Mouse (Mus musculus) embryonic facial prominence, embryonic 15.5 days (tissue): Measurements from ENCODE around the gene Gm10961. TPM values are rescaled to one million over a fixed set of nuclear protein-coding genes. Genes with fewer than 3 reads are reported as not detected.

Source experiments
- ATAC-seq: fragments of 200-750 bp; cut with Nextera tagmentation; 2 replicates; pipeline ENCODE4 v1.8.0; 2017; ENCODE audit warnings: low read depth, moderate TSS enrichment; ENCODE audit not compliant: insufficient number of reproducible peaks, low FRiP score, low TSS enrichment
- H3K27ac ChIP-seq: fragments of 300-500 bp; sonication (generic); replicated peaks from 2 replicates; pipeline ENCODE4 v1.5.1; 2015; ENCODE audit warnings: mild to moderate bottlenecking, inconsistent platforms
- H3K27me3 ChIP-seq: fragments of 300-500 bp; sonication (generic); 2 replicates; pipeline ENCODE4 v1.6.1; 2015; ENCODE audit warnings: inconsistent platforms
- H3K36me3 ChIP-seq: fragments of 300-500 bp; sonication (generic); 2 replicates; pipeline ENCODE4 v1.6.1; 2015; ENCODE audit warnings: mild to moderate bottlenecking, inconsistent platforms
- H3K4me1 ChIP-seq: fragments of 300-500 bp; sonication (generic); 2 replicates; pipeline ENCODE4 v1.6.1; 2015; ENCODE audit warnings: inconsistent platforms
- H3K4me2 ChIP-seq: fragments of 300-500 bp; sonication (generic); replicated peaks from 2 replicates; pipeline ENCODE4 v1.6.1; 2015; ENCODE audit warnings: mild to moderate bottlenecking, inconsistent platforms
- H3K4me3 ChIP-seq: fragments of 300-500 bp; sonication (generic); replicated peaks from 2 replicates; pipeline ENCODE4 v1.5.1; 2015; ENCODE audit warnings: mild to moderate bottlenecking, inconsistent platforms
- H3K9ac ChIP-seq: fragments of 300-500 bp; sonication (generic); 2 replicates; pipeline ENCODE4 v1.6.1; 2015; ENCODE audit warnings: inconsistent platforms
- H3K9me3 ChIP-seq: fragments of 300-500 bp; sonication (generic); replicated peaks from 2 replicates; pipeline ENCODE4 v1.6.1; 2016; ENCODE audit warnings: inconsistent platforms
- WGBS: fragments of 180-500 bp; shearing (Covaris S2); methylation state at CpG from one replicate; pipeline ENCODE4 v1.1.7; 2015; 5-methylcytosine and 5-hydroxymethylcytosine counted together
- polyA plus RNA-seq: library from polyadenylated mRNA; unstranded; fragments of >200 nt; fragmentation: Nextera tagmentation; extraction: Ambion mirVana; gene quantifications from 2 replicates; pipeline ENCODE4 v1.2.1, GENCODE M21; 2015

Gene Gm10961
- polyA plus RNA-seq, 1 experiment from 2014 or later, result not detected

DNA sequence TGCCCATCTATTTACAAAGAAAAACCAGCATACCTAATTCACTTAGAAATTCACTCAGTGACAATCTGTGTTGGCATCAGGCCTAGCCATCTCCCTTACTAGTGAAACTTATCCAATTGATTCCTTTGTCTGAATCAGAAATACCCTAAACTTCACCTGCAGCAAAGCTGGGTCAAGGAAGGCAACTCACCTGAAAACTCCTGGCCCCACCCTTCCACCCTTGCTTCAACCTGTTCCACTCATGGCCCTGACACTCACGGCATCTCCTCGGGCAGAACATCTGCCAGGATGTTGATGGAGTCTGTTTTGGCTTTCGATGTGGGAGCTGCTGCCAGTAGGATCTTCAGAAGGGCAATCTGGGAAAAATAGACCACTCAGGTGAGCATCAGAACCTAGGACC, 13.3 kb upstream of the Gm10961 start:
- Histone ChIP-seq H3K9ac (no peak overlapping the region), H3K4me2 (no peak overlapping the region), H3K36me3 (peaks cover 97% of the 10 kb centered on the region), H3K4me1 (no peaks in the 10 kb centered on the region), H3K4me3 (no peak overlapping the region), H3K27ac (no peak overlapping the region), H3K27me3 (no peaks in the 10 kb centered on the region), H3K9me3 (no peaks in the 10 kb centered on the region)
- no peak for ATAC-seq
- 85% methylated on average over 3 of the region's 3 CpGs for WGBS

GRCm38 (mm10) chr3:107619911-107620310, 11.2 kb upstream of the Gm10961 start:
- H3K4me2 ChIP-seq, result no peak overlapping the region
- H3K4me3 ChIP-seq, result no peak overlapping the region
- no peaks in the 10 kb centered on the region for H3K9me3 ChIP-seq
- H3K4me1 ChIP-seq, result no peaks in the 10 kb centered on the region
- H3K27ac ChIP-seq, result no peak overlapping the region
- no peaks in the 10 kb centered on the region for H3K27me3 ChIP-seq
- peaks cover 97% of the 10 kb centered on the region for H3K36me3 ChIP-seq
- no peak overlapping the region for H3K9ac ChIP-seq
- ATAC-seq, result no peak
- 83% methylated on average over 6 of the region's 6 CpGs for WGBS

DNA sequence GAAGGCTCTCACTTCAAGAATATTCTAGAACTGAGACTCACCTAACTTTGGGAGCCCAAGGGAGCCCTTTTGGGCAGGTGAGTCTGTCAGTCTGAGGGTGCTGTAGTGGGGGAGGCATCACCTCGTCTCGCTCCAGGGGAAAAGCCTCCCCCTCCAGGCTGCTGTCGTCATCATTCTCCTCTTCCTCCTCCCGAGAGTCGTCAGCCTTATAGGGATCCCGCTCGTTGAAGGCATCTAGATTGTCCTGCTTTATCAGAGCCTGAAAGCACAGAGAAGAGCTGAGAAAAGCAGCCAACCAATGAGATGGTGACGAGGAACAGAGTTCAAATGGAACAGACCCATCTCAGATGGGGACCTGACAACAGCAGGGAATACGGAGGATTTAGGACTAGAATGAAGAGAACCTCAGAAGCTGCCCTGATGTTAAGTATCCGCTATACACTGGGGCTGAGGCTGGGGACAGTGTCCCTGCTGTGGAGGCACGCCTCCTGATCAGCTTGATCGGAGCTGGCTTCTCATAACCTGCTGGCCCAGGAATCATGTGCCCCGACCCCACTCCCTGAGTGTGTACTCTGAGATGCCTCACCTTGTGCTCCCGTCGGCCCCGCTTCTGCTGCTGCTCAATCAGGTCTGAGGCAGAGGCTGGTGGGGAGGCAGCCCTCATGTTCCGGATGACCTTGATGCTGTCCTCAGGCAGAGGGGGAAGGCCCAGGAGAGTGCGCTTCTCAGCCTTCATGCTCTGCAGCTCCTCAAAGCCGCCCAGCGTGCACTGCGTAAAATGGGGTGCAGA, 9.6 kb upstream of the Gm10961 start:
- no peaks in the 10 kb centered on the region for H3K4me1 ChIP-seq
- H3K27ac ChIP-seq, result no peak overlapping the region
- 90% methylated on average over 21 of the region's 21 CpGs for WGBS
- H3K36me3 ChIP-seq, result peaks cover 97% of the 10 kb centered on the region
- no peak overlapping the region for H3K4me3 ChIP-seq
- no peaks in the 10 kb centered on the region for H3K27me3 ChIP-seq
- ATAC-seq, result no peak
- H3K4me2 ChIP-seq, result no peak overlapping the region
- no peak overlapping the region for H3K9ac ChIP-seq
- H3K9me3 ChIP-seq, result no peaks in the 10 kb centered on the region

DNA sequence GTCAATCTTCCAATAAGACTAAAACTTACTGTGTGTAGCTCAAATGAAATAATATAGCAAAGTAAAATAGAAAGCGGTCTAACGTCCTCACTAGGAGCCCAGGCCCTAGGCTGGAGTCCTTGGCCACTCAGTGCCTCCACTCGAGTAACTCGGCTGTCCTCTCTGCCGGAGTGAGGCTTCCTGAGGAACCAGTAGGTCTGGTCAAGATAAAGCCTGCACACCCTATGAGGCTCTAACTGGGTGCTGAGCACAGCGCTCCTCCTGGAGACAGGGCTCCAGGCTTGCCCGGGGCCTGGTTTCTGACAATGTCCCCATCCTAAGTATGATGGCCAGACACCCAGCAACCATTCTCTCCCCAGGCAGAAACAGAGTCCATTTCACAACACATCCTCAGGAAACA, 8.6 kb upstream of the Gm10961 start:
- 94% methylated on average over 7 of the region's 7 CpGs for WGBS
- Histone ChIP-seq H3K4me1 (no peaks in the 10 kb centered on the region), H3K27ac (no peak overlapping the region), H3K4me3 (no peak overlapping the region), H3K9ac (no peak overlapping the region), H3K36me3 (peaks cover 97% of the 10 kb centered on the region), H3K4me2 (no peak overlapping the region), H3K27me3 (no peaks in the 10 kb centered on the region), H3K9me3 (no peaks in the 10 kb centered on the region)
- no peak for ATAC-seq

DNA sequence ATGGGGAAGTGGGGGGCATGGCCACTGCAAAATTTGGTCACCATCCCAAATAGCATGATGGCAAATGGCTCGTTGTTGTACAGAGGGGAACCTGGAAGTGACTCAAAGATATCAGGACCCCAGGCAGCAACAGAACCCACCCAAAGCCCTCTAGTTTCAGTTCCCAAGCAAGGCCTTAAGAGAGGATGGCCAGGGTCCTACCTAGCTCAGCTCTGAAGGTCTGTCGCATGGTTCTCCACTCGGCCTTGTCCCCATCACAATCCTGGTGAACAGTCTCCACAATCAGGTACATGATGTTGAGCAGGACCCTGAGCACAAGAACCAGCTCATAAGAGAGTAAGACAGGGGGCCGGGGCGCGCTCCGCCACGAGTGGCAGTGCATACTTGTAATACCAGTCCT, 6.7 kb upstream of the Gm10961 start:
- H3K4me3 ChIP-seq, result no peak overlapping the region
- no peak for ATAC-seq
- no peak overlapping the region for H3K4me2 ChIP-seq
- H3K27me3 ChIP-seq, result no peaks in the 10 kb centered on the region
- peaks cover 81% of the 10 kb centered on the region for H3K36me3 ChIP-seq
- H3K9me3 ChIP-seq, result no peaks in the 10 kb centered on the region
- 98% methylated on average over 8 of the region's 8 CpGs for WGBS
- H3K27ac ChIP-seq, result no peak overlapping the region
- no peaks in the 10 kb centered on the region for H3K4me1 ChIP-seq
- no peak overlapping the region for H3K9ac ChIP-seq

- H3K4me2 ChIP-seq, result no peak overlapping the region
- H3K9ac ChIP-seq, result no peak overlapping the region
- H3K27ac ChIP-seq, result no peak overlapping the region
- H3K27me3 ChIP-seq, result no peaks in the 10 kb centered on the region
- H3K9me3 ChIP-seq, result no peaks in the 10 kb centered on the region
- H3K4me1 ChIP-seq, result peaks cover 7% of the 10 kb centered on the region
- H3K4me3 ChIP-seq, result no peak overlapping the region
- peaks cover 75% of the 10 kb centered on the region for H3K36me3 ChIP-seq
- WGBS, result 87% methylated on average over 8 of the region's 8 CpGs
- ATAC-seq, result no peak
These were observed 5.6 kb upstream of the Gm10961 start for GRCm38 (mm10) chr3:107625536-107625935.

- H3K4me3 ChIP-seq, result no peak overlapping the region
- H3K27me3 ChIP-seq, result no peaks in the 10 kb centered on the region
- H3K36me3 ChIP-seq, result peaks cover 63% of the 10 kb centered on the region
- no peak overlapping the region for H3K9ac ChIP-seq
- no peaks in the 10 kb centered on the region for H3K9me3 ChIP-seq
- no peak for ATAC-seq
- peaks cover 7% of the 10 kb centered on the region for H3K4me1 ChIP-seq
- H3K27ac ChIP-seq, result no peak overlapping the region
- WGBS, result 96% methylated on average over 8 of the region's 8 CpGs
- no peak overlapping the region for H3K4me2 ChIP-seq
These were observed 4.4 kb upstream of the Gm10961 start for GRCm38 (mm10) chr3:107626751-107627150.

- H3K27ac ChIP-seq, result no peak overlapping the region
- peaks cover 54% of the 10 kb centered on the region for H3K36me3 ChIP-seq
- ATAC-seq, result no peak
- H3K4me2 ChIP-seq, result no peak overlapping the region
- H3K27me3 ChIP-seq, result no peaks in the 10 kb centered on the region
- H3K9ac ChIP-seq, result no peak overlapping the region
- WGBS, result 89% methylated on average over 7 of the region's 7 CpGs
- H3K4me1 ChIP-seq, result peaks cover 7% of the 10 kb centered on the region
- no peaks in the 10 kb centered on the region for H3K9me3 ChIP-seq
- no peak overlapping the region for H3K4me3 ChIP-seq
These were observed 3.5 kb upstream of the Gm10961 start for GRCm38 (mm10) chr3:107627641-107628040.

DNA sequence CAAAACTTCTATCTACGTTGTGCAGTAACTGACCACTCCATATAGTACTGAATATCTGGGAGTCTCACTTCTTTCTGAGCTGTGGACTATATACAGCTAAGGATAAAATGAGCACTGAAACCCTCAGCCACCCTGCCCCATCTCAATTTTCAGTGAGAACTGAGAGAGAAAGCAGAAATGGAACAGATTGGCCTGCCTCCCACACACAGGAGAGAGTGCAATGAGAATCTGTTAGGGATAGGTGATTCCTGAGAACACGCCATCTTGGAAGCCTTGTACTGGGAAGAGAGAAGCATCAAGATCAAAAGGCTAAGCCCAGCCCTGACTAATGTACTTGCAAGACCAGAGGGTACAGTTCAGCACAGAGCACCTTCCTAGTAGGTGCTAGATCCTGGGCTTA, 2.6 kb upstream of the Gm10961 start:
- Histone ChIP-seq H3K4me1 (peaks cover 7% of the 10 kb centered on the region), H3K4me2 (no peak overlapping the region), H3K27ac (no peak overlapping the region), H3K9ac (no peak overlapping the region), H3K27me3 (no peaks in the 10 kb centered on the region), H3K36me3 (peaks cover 45% of the 10 kb centered on the region), H3K9me3 (no peaks in the 10 kb centered on the region), H3K4me3 (no peak overlapping the region)
- ATAC-seq, result no peak
- WGBS, result 85% methylated on average over 2 of the region's 2 CpGs

DNA sequence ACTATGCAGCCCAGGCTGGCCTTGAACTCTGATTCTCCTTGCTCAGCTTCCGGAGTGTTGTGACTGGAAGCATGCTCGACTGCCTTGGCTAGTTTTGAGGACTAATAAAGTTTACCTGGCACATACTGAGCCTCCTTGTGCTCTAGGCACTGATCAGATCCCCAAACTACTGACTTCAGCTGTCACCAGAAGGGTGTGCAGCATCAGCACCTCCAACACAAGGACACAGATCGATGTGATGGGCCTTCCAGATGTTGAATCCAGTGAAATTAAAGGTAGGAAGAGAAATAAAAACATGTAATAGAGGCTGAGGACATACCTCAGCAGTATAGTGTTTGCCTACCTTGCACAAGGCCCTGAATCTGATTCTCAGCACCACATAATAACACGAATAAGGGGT, 1.7 kb upstream of the Gm10961 start:
- H3K4me1 ChIP-seq, result peaks cover 7% of the 10 kb centered on the region
- no peaks in the 10 kb centered on the region for H3K27me3 ChIP-seq
- H3K9ac ChIP-seq, result no peak overlapping the region
- no peaks in the 10 kb centered on the region for H3K9me3 ChIP-seq
- no peak overlapping the region for H3K27ac ChIP-seq
- 88% methylated on average over 4 of the region's 4 CpGs for WGBS
- no peak overlapping the region for H3K4me3 ChIP-seq
- peaks cover 36% of the 10 kb centered on the region for H3K36me3 ChIP-seq
- H3K4me2 ChIP-seq, result no peak overlapping the region
- no peak for ATAC-seq

DNA sequence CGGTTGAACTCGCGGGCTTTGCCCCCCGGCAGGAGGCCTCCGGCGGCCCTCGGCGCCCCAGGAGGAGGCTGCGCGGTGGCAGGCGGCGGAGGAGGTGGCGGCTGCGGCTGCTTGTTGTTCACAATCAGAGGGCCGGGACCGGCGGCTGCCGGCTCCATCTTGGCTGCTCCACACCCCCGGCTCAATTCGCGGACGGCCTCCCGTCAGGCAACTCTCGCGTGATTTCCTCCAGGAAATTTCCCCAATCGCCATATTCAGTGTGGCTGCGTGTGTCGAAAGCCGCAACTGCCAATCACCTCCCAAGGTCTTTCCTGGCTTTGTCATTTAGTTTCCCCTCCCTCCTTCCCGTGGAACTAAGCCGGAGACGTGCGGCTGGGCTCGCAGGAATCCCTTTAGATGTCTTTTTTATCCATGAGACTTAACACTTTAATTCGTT, 419 bp downstream of the Gm10961 start, which contains the start of gene Strip1:
Gene Strip1, minus strand, starts transcription at position 172 of the 436 bp plus-strand sequence.
- Histone ChIP-seq H3K27ac (peak within 1 kb of the TSS; percentile 95), H3K4me2 (peak within 1 kb of the TSS; percentile 83), H3K36me3 (peaks cover 15% of the 10 kb centered on the region; the same call in 1 of the 2 replicates), H3K4me1 (peaks cover 7% of the 10 kb centered on the region), H3K9me3 (no peaks in the 10 kb centered on the region), H3K9ac (peak within 1 kb of the TSS; percentile 94), H3K27me3 (no peaks in the 10 kb centered on the region), H3K4me3 (peak within 1 kb of the TSS; percentile 99)
- ATAC-seq, result peak; percentile 96
- under 1% methylated on average over 35 of the region's 35 CpGs for WGBS

DNA sequence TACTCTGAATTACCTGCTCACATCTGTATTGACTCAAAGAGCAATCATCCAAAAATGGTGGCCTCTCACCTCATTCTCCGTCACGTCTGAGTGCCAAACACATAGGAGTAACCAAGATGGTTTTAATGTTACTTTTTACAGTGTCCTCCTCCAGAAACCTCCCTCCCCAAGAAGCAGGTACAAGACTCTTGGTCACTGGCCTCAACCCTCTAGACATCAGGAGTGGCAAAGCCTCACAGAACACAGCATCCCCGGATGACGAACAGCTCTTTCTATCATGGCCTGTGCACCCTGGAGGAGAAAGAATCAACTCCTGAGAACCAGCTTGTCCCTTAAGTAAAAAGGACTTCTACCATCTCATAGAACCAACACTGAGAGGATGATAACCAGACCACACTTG, 1.7 kb downstream of the Gm10961 start:
- Histone ChIP-seq H3K27ac (no peak overlapping the region), H3K4me1 (peaks cover 7% of the 10 kb centered on the region), H3K4me3 (no peak overlapping the region), H3K36me3 (0 out of 2 replicates have a peak, but pooled peaks cover 4% of the 10 kb centered on the region), H3K9me3 (no peaks in the 10 kb centered on the region), H3K9ac (no peak overlapping the region), H3K27me3 (no peaks in the 10 kb centered on the region), H3K4me2 (no peak overlapping the region)
- whole genome bisulfite sequencing, result 92% methylated on average over 4 of the region's 4 CpGs
- no peak for ATAC-seq
